Mouse (Mus musculus) heart, postnatal 0 days (tissue): ENCODE results near the gene Oit3. TPM values are rescaled to one million over a fixed set of nuclear protein-coding genes. Genes with fewer than 3 reads are reported as not detected.

Experiments
- ATAC-seq: fragments of 200-750 bp; cut with Nextera tagmentation; 2 replicates; pipeline ENCODE4 v1.8.0; 2017; ENCODE audit warnings: low read depth, moderate number of reproducible peaks, moderate library complexity; ENCODE audit not compliant: insufficient read depth
- DNase-seq: peaks from one replicate; pipeline ENCODE4 v3.0.0-alpha.2; 2016; ENCODE audit warnings: low spot score
- H3K27ac ChIP-seq: fragments of 300-500 bp; sonication (generic); 2 replicates; pipeline ENCODE4 v1.5.1; 2014; ENCODE audit warnings: low read depth, mild to moderate bottlenecking
- H3K27me3 ChIP-seq: fragments of 300-500 bp; sonication (generic); 2 replicates; pipeline ENCODE4 v1.6.1; 2014; ENCODE audit warnings: low read length, mixed read lengths; ENCODE audit not compliant: control insufficient read depth, insufficient read depth
- H3K36me3 ChIP-seq: fragments of 300-500 bp; sonication (generic); replicated peaks from 2 replicates; pipeline ENCODE4 v1.6.1; 2014; ENCODE audit warnings: low read length, mixed read lengths; ENCODE audit not compliant: control insufficient read depth, insufficient read depth
- H3K4me1 ChIP-seq: fragments of 300-500 bp; sonication (generic); 2 replicates; pipeline ENCODE4 v1.6.1; 2014; ENCODE audit warnings: antibody characterized with exemption; ENCODE audit not compliant: control insufficient read depth, insufficient read depth
- H3K4me2 ChIP-seq: fragments of 300-500 bp; sonication (generic); 2 replicates; pipeline ENCODE4 v1.6.1; 2014; ENCODE audit warnings: low read depth, mild to moderate bottlenecking, low read length, moderate library complexity
- H3K4me3 ChIP-seq: fragments of 300-500 bp; sonication (generic); 2 replicates; pipeline ENCODE4 v1.5.1; 2014; ENCODE audit warnings: low read depth, low read length
- H3K9ac ChIP-seq: fragments of 300-500 bp; sonication (generic); replicated peaks from 2 replicates; pipeline ENCODE4 v1.6.1; 2014; ENCODE audit warnings: low read depth, low read length, mixed read lengths
- H3K9me3 ChIP-seq: fragments of 300-500 bp; sonication (generic); replicated peaks from 2 replicates; pipeline ENCODE4 v1.6.1; 2016; ENCODE audit warnings: low read length; ENCODE audit not compliant: control insufficient read depth
- CTCF ChIP-seq: IDR thresholded peaks from 2 replicates; pipeline ENCODE4 v1.5.1; 2016; ENCODE audit warnings: antibody characterized with exemption, control low read depth, low read depth
- EP300 ChIP-seq: IDR thresholded peaks from 2 replicates; pipeline ENCODE4 v1.6.1; 2016; ENCODE audit warnings: antibody characterized with exemption, low read depth
- WGBS: fragments of 180-500 bp; shearing (Covaris S2); extraction: QIAGEN DNeasy Blood & Tissue Kit; methylation state at CpG from one replicate; pipeline ENCODE4 v1.1.7; 2014; 5-methylcytosine and 5-hydroxymethylcytosine counted together
- polyA plus RNA-seq: library from polyadenylated mRNA; unstranded; fragments of >200 nt; fragmentation: Nextera tagmentation; extraction: Ambion mirVana; gene quantifications from 2 replicates; pipeline ENCODE4 v1.2.1, GENCODE M21; 2015
- total RNA-seq: library from RNA; depleted of rRNA; stranded (reverse); fragments of >200 nt; gene quantifications from 2 replicates; pipeline ENCODE4 v1.2.3, GENCODE M21; 2014; ENCODE audit warnings: low replicate concordance

Gene Oit3
- total and polyA plus RNA-seq, 2 experiments from 2014 or later = 3.0 to 8.2 TPM

GRCm38 (mm10) chr10:59454631-59455030 lies 13.1 kb upstream of the Oit3 start:
- H3K27ac ChIP-seq = no peak overlapping the region
- H3K4me3 ChIP-seq = no peak overlapping the region
- WGBS = 96% methylated on average over 15 of the region's 15 CpGs
- no peaks in the 10 kb centered on the region for H3K9me3 ChIP-seq
- TF ChIP-seq CTCF (no peak), EP300 (no peak)
- DNase-seq = no peak
- H3K9ac ChIP-seq = no peak overlapping the region
- H3K4me2 ChIP-seq = no peak overlapping the region
- no peaks in the 10 kb centered on the region; the same call in none of the 2 replicates for H3K36me3 ChIP-seq
- no peak for ATAC-seq
- no peaks in the 10 kb centered on the region for H3K4me1 ChIP-seq
- H3K27me3 ChIP-seq = no peaks in the 10 kb centered on the region

GRCm38 (mm10) chr10:59451839-59452238 lies 10.3 kb upstream of the Oit3 start:
- H3K9me3 ChIP-seq = no peaks in the 10 kb centered on the region
- ATAC-seq (peak; percentile 74), DNase-seq (peak; percentile 72)
- no peak overlapping the region for H3K9ac ChIP-seq
- no peaks in the 10 kb centered on the region; the same call in none of the 2 replicates for H3K36me3 ChIP-seq
- no peak overlapping the region for H3K4me2 ChIP-seq
- 26% methylated on average over 5 of the region's 5 CpGs for WGBS
- TF ChIP-seq CTCF (peak; percentile 65), EP300 (no peak)
- no peak overlapping the region for H3K4me3 ChIP-seq
- no peaks in the 10 kb centered on the region for H3K27me3 ChIP-seq
- no peaks in the 10 kb centered on the region for H3K4me1 ChIP-seq
- H3K27ac ChIP-seq = no peak overlapping the region

- TF ChIP-seq CTCF (no peak), EP300 (no peak)
- 27% methylated on average over 9 of the region's 9 CpGs for WGBS
- peaks cover 19% of the 10 kb centered on the region for H3K4me1 ChIP-seq
- no peak overlapping the region for H3K9ac ChIP-seq
- H3K27ac ChIP-seq = peak overlapping the region; percentile 44
- H3K9me3 ChIP-seq = no peaks in the 10 kb centered on the region
- H3K4me3 ChIP-seq = no peak overlapping the region
- no peaks in the 10 kb centered on the region; the same call in 1 of the 2 replicates for H3K36me3 ChIP-seq
- DNase-seq (no peak), ATAC-seq (no peak)
- H3K4me2 ChIP-seq = no peak overlapping the region
- H3K27me3 ChIP-seq = no peaks in the 10 kb centered on the region
Observed at GRCm38 (mm10) chr10:59447546-59447945, 6.0 kb upstream of the Oit3 start.

GRCm38 (mm10) chr10:59446911-59447437 lies 5.4 kb upstream of the Oit3 start:
- DNase-seq (peak; percentile 29), ATAC-seq (no peak)
- no peaks in the 10 kb centered on the region; the same call in 1 of the 2 replicates for H3K36me3 ChIP-seq
- H3K4me2 ChIP-seq = no peak overlapping the region
- WGBS = 71% methylated on average over 10 of the region's 10 CpGs
- H3K9me3 ChIP-seq = no peaks in the 10 kb centered on the region
- H3K4me3 ChIP-seq = no peak overlapping the region
- TF ChIP-seq CTCF = no peak
- no peak for TF ChIP-seq EP300
- H3K27ac ChIP-seq = peak overlapping the region; percentile 44
- H3K9ac ChIP-seq = no peak overlapping the region
- no peaks in the 10 kb centered on the region for H3K27me3 ChIP-seq
- H3K4me1 ChIP-seq = peaks cover 22% of the 10 kb centered on the region

- ATAC-seq = no peak
Observed at GRCm38 (mm10) chr10:59444635-59445034, 3.1 kb upstream of the Oit3 start.

GRCm38 (mm10) chr10:59444106-59444505 lies 2.5 kb upstream of the Oit3 start:
- no peak for ATAC-seq
- Histone ChIP-seq H3K36me3 (no peaks in the 10 kb centered on the region), H3K27ac (no peak overlapping the region), H3K4me2 (no peak overlapping the region), H3K27me3 (no peaks in the 10 kb centered on the region), H3K9ac (no peak overlapping the region), H3K4me3 (no peak overlapping the region), H3K9me3 (no peaks in the 10 kb centered on the region), H3K4me1 (peaks cover 34% of the 10 kb centered on the region)
- TF ChIP-seq EP300 = no peak
- no peak for TF ChIP-seq CTCF
- DNase-seq = no peak
- WGBS = 86% methylated on average over 3 of the region's 3 CpGs

More at GRCm38 (mm10) chr10:59444635-59445034, 3.1 kb upstream of the Oit3 start:
- Histone ChIP-seq H3K27me3 (no peaks in the 10 kb centered on the region), H3K4me3 (no peak overlapping the region), H3K9ac (no peak overlapping the region), H3K9me3 (no peaks in the 10 kb centered on the region), H3K4me1 (peaks cover 28% of the 10 kb centered on the region), H3K27ac (no peak overlapping the region), H3K4me2 (no peak overlapping the region), H3K36me3 (no peaks in the 10 kb centered on the region)
- TF ChIP-seq CTCF (no peak), EP300 (no peak)
- DNase-seq = no peak
- 56% methylated on average over 8 of the region's 8 CpGs for WGBS
